Mouse (Mus musculus) megakaryocyte-erythroid progenitor cell, adult 5-6 weeks (primary cell): ENCODE data around the gene Pltp. TPM values are rescaled to one million over a fixed set of nuclear protein-coding genes. Genes with fewer than 3 reads are reported as not detected.

ENCODE experiments used
- ATAC-seq: replicated peaks from 2 replicates; pipeline ENCODE4 v1.8.0; 2016; ENCODE audit warnings: mild to moderate bottlenecking, inconsistent platforms; ENCODE audit not compliant: severe bottlenecking, poor library complexity, low FRiP score, low TSS enrichment
- total RNA-seq, 2 experiments: library from RNA; stranded (forward) in 1 of 2; stranded (reverse) in 1 of 2; fragments of 200-1000, 215-1000 nt in 1 of 2; fragments of >200 nt in 1 of 2; fragmentation: Nextera tagmentation in 1 of 2; gene quantifications; 2 replicates each; pipeline ENCODE4 v1.2.3; 2014 to 2017

Pltp gene
- total RNA-seq, 2 experiments from 2014 or later: not detected

- ATAC-seq: no peak
Observed at GRCm38 (mm10) chr2:164790451-164790850, 67.1 kb downstream of the Pltp start.

Other genes starting within 250 kb of the Pltp start
- not detected in 2 replicates for gene Wfdc6b, start 244.2 kb downstream of the Pltp start, total RNA-seq (2014; fragmentation: Nextera tagmentation)
- gene Wfdc6b, start 244.2 kb downstream of the Pltp start, total RNA-seq (2017): not detected in 2 replicates
- gene Wfdc8, start 244.1 kb downstream of the Pltp start, total RNA-seq (2014; fragmentation: Nextera tagmentation): not detected in 2 replicates
- gene Wfdc8, start 244.1 kb downstream of the Pltp start, total RNA-seq (2017): not detected in 2 replicates
- not detected in 2 replicates for gene Wfdc16, start 218.9 kb downstream of the Pltp start, total RNA-seq (2014; fragmentation: Nextera tagmentation)
- gene Wfdc16, start 218.9 kb downstream of the Pltp start, total RNA-seq (2017): not detected in 2 replicates
- gene Wfdc10, start 201.7 kb downstream of the Pltp start, total RNA-seq (2014; fragmentation: Nextera tagmentation): not detected in 2 replicates
- not detected in 2 replicates for gene Wfdc10, start 201.7 kb downstream of the Pltp start, total RNA-seq (2017)
- gene Wfdc9, start 201.1 kb downstream of the Pltp start, total RNA-seq (2014; fragmentation: Nextera tagmentation): not detected in 2 replicates
- gene Wfdc9, start 201.1 kb downstream of the Pltp start, total RNA-seq (2017): not detected in 2 replicates
- not detected in 2 replicates for gene Wfdc11, start 183.6 kb downstream of the Pltp start, total RNA-seq (2014; fragmentation: Nextera tagmentation)
- gene Wfdc11, start 183.6 kb downstream of the Pltp start, total RNA-seq (2017): not detected in 2 replicates
- gene Wfdc13, start 172.6 kb downstream of the Pltp start, total RNA-seq (2014; fragmentation: Nextera tagmentation): not detected in 2 replicates
- not detected in 2 replicates for gene Wfdc13, start 172.6 kb downstream of the Pltp start, total RNA-seq (2017)
- gene Spint4, start 159.2 kb downstream of the Pltp start, total RNA-seq (2014; fragmentation: Nextera tagmentation): not detected in 2 replicates
- not detected in 2 replicates for gene Spint4, start 159.2 kb downstream of the Pltp start, total RNA-seq (2017)
- gene Spint5, start 142.4 kb downstream of the Pltp start, total RNA-seq (2014; fragmentation: Nextera tagmentation): not detected in 2 replicates
- gene Spint5, start 142.4 kb downstream of the Pltp start, total RNA-seq (2017): not detected in 2 replicates
- 2.0 TPM in 1 of 2 replicates, not detected in the other for gene Wfdc3, start 111.8 kb downstream of the Pltp start, total RNA-seq (2014; fragmentation: Nextera tagmentation)
- gene Wfdc3, start 111.8 kb downstream of the Pltp start, total RNA-seq (2017): not detected in 2 replicates
- gene Dnttip1, start 111.7 kb downstream of the Pltp start, total RNA-seq (2014; fragmentation: Nextera tagmentation): 28.7 and 37.2 TPM in 2 replicates
- 24.5 and 26.2 TPM in 2 replicates for gene Dnttip1, start 111.7 kb downstream of the Pltp start, total RNA-seq (2017)
- gene Ube2c, start 87.8 kb downstream of the Pltp start, total RNA-seq (2014; fragmentation: Nextera tagmentation): 194 and 207 TPM in 2 replicates
- 90.6 and 159 TPM in 2 replicates for gene Ube2c, start 87.8 kb downstream of the Pltp start, total RNA-seq (2017)
- not detected in 2 replicates for gene Tnnc2, start 77.7 kb downstream of the Pltp start, total RNA-seq (2014; fragmentation: Nextera tagmentation)
- not detected in 2 replicates for gene Tnnc2, start 77.7 kb downstream of the Pltp start, total RNA-seq (2017)
- 0.11 and 7.6 TPM in 2 replicates for gene Snx21, start 71.9 kb downstream of the Pltp start, total RNA-seq (2014; fragmentation: Nextera tagmentation)
- gene Snx21, start 71.9 kb downstream of the Pltp start, total RNA-seq (2017): 0.33 TPM in 1 of 2 replicates, not detected in the other
- 15.5 and 26.4 TPM in 2 replicates for gene Acot8, start 52.8 kb downstream of the Pltp start, total RNA-seq (2014; fragmentation: Nextera tagmentation)
- gene Acot8, start 52.8 kb downstream of the Pltp start, total RNA-seq (2017): 10.1 and 17.6 TPM in 2 replicates
- 6.8 and 6.9 TPM in 2 replicates for gene Zswim3, start 52.6 kb downstream of the Pltp start, total RNA-seq (2014; fragmentation: Nextera tagmentation)
- 1.8 and 4.4 TPM in 2 replicates for gene Zswim3, start 52.6 kb downstream of the Pltp start, total RNA-seq (2017)
- 11.0 and 14.2 TPM in 2 replicates for gene Zswim1, start 35.0 kb downstream of the Pltp start, total RNA-seq (2014; fragmentation: Nextera tagmentation)
- gene Zswim1, start 35.0 kb downstream of the Pltp start, total RNA-seq (2017): 2.5 and 3.3 TPM in 2 replicates
- not detected in 2 replicates for gene Spata25, start 29.2 kb downstream of the Pltp start, total RNA-seq (2014; fragmentation: Nextera tagmentation)
- not detected in 2 replicates for gene Spata25, start 29.2 kb downstream of the Pltp start, total RNA-seq (2017)
- gene Ctsa, start 24.8 kb downstream of the Pltp start, total RNA-seq (2014; fragmentation: Nextera tagmentation): 63.5 and 87.0 TPM in 2 replicates
- 40.0 and 58.0 TPM in 2 replicates for gene Ctsa, start 24.8 kb downstream of the Pltp start, total RNA-seq (2017)
- gene Neurl2, start 24.3 kb downstream of the Pltp start, total RNA-seq (2014; fragmentation: Nextera tagmentation): 0.26 and 1.8 TPM in 2 replicates
- 2.3 TPM in 1 of 2 replicates, not detected in the other for gene Neurl2, start 24.3 kb downstream of the Pltp start, total RNA-seq (2017)
- 59.0 and 61.7 TPM in 2 replicates for gene Pcif1, start 21.6 kb upstream of the Pltp start, total RNA-seq (2014; fragmentation: Nextera tagmentation)
- gene Pcif1, start 21.6 kb upstream of the Pltp start, total RNA-seq (2017): 13.2 and 16.3 TPM in 2 replicates
- gene Zfp335, start 54.0 kb upstream of the Pltp start, total RNA-seq (2014; fragmentation: Nextera tagmentation): 23.5 and 27.2 TPM in 2 replicates
- 5.8 and 8.6 TPM in 2 replicates for gene Zfp335, start 54.0 kb upstream of the Pltp start, total RNA-seq (2017)
- gene Mmp9, start 83.1 kb upstream of the Pltp start, total RNA-seq (2014; fragmentation: Nextera tagmentation): 7.1 TPM in 1 of 2 replicates, not detected in the other
- gene Mmp9, start 83.1 kb upstream of the Pltp start, total RNA-seq (2017): 0.65 and 2.0 TPM in 2 replicates
- 0.35 TPM in 1 of 2 replicates, not detected in the other for gene Slc12a5, start 103.1 kb upstream of the Pltp start, total RNA-seq (2014; fragmentation: Nextera tagmentation)
- 0.34 and 0.61 TPM in 2 replicates for gene Slc12a5, start 103.1 kb upstream of the Pltp start, total RNA-seq (2017)
- gene Ncoa5, start 177.2 kb upstream of the Pltp start, total RNA-seq (2014; fragmentation: Nextera tagmentation): 38.4 and 44.2 TPM in 2 replicates
- gene Ncoa5, start 177.2 kb upstream of the Pltp start, total RNA-seq (2017): 41.2 and 42.4 TPM in 2 replicates
- gene Cd40, start 197.9 kb upstream of the Pltp start, total RNA-seq (2014; fragmentation: Nextera tagmentation): 0.67 TPM in 1 of 2 replicates, not detected in the other
- not detected in 2 replicates for gene Cd40, start 197.9 kb upstream of the Pltp start, total RNA-seq (2017)
- not detected in 2 replicates for gene 1700025C18Rik, start 233.0 kb upstream of the Pltp start, total RNA-seq (2014; fragmentation: Nextera tagmentation)
- gene 1700025C18Rik, start 233.0 kb upstream of the Pltp start, total RNA-seq (2017): not detected in 2 replicates